Mouse (Mus musculus) embryo, embryonic 11 days (tissue): ENCODE measurements at regions not wholly inside any gene's neighbourhood (a gene's known extent, or its start where the extent isn't known, plus 50 kb on each side); places are given as distances from the start of the nearest gene placed in this dataset.
A peak's percentile ranks its signal among the peaks of the same experiment; 100 is the strongest.

ENCODE experiments used
- DNase-seq: peaks from one replicate; pipeline ENCODE4 v3.0.0-alpha.2; 2015

GRCm38 (mm10) chr7:67895166-67895565 lies 57.5 kb upstream of the Igf1r start:
- DNase-seq = no peak

- no peak for DNase-seq
Measured at GRCm38 (mm10) chr7:67892917-67893316, 59.7 kb upstream of the Igf1r start.

- no peak for DNase-seq
Measured at GRCm38 (mm10) chr7:67883040-67883439, 69.6 kb upstream of the Igf1r start.

GRCm38 (mm10) chr7:67882606-67883005 lies 70.0 kb upstream of the Igf1r start:
- no peak for DNase-seq

GRCm38 (mm10) chr7:67878226-67878625 lies 74.4 kb upstream of the Igf1r start:
- no peak for DNase-seq

GRCm38 (mm10) chr7:67877587-67877986 lies 75.0 kb upstream of the Igf1r start:
- no peak for DNase-seq

GRCm38 (mm10) chr7:67854080-67855022 lies 94.8 kb upstream of the Synm start:
- no peak for DNase-seq

GRCm38 (mm10) chr7:67852859-67853258 lies 93.3 kb upstream of the Synm start:
- no peak for DNase-seq

GRCm38 (mm10) chr7:67849509-67849862 lies 89.9 kb upstream of the Synm start:
- no peak for DNase-seq

GRCm38 (mm10) chr7:67848589-67849508 lies 89.3 kb upstream of the Synm start:
- peak; percentile 90 for DNase-seq

GRCm38 (mm10) chr7:67846796-67847195 lies 87.3 kb upstream of the Synm start:
- DNase-seq = peak; percentile 20

GRCm38 (mm10) chr7:67836984-67837383 lies 77.4 kb upstream of the Synm start:
- DNase-seq = no peak

- no peak for DNase-seq
Measured at GRCm38 (mm10) chr7:67836117-67836949, 76.8 kb upstream of the Synm start.

- peak; percentile 16 for DNase-seq
Measured at GRCm38 (mm10) chr7:67831738-67832137, 72.2 kb upstream of the Synm start.

GRCm38 (mm10) chr7:67827386-67827785 lies 67.8 kb upstream of the Synm start:
- no peak for DNase-seq

- DNase-seq = no peak
Measured at GRCm38 (mm10) chr7:67826936-67827335, 67.4 kb upstream of the Synm start.

GRCm38 (mm10) chr7:67826368-67826767 lies 66.8 kb upstream of the Synm start:
- peak; percentile 64 for DNase-seq

- DNase-seq = no peak
Measured at GRCm38 (mm10) chr7:67825636-67826280, 66.2 kb upstream of the Synm start.

GRCm38 (mm10) chr7:67823943-67824645 lies 64.6 kb upstream of the Synm start:
- no peak for DNase-seq

GRCm38 (mm10) chr7:67819551-67819950 lies 60.0 kb upstream of the Synm start:
- no peak for DNase-seq

- DNase-seq = no peak
Measured at GRCm38 (mm10) chr7:67817556-67817955, 58.0 kb upstream of the Synm start.

GRCm38 (mm10) chr7:67814861-67815260 lies 55.3 kb upstream of the Synm start:
- no peak for DNase-seq
